Mouse (Mus musculus): ENCODE measurements around the gene Best2.

Best2 gene

GRCm38 (mm10) chr8:85014431-85014830 lies at the start of gene Best2:
TSS of gene Best2 (minus strand) at chr8:85014531.
- CTCF ChIA-PET, result no interaction called here

- CTCF ChIA-PET, result no interaction called here
Measured at GRCm38 (mm10) chr8:85062603-85063002, 48.3 kb upstream of the Best2 start.

- CTCF ChIA-PET, result interaction anchor here (0.6 kb wide), 1 partner anchor 26 kb away, joined by 4 read pairs; no protein-coding TSS in a partner anchor
Measured at GRCm38 (mm10) chr8:85059879-85060616, 45.7 kb upstream of the Best2 start, which contains the start of gene Fbxw9. TSS of gene Fbxw9 (plus strand) at chr8:85060055.

- CTCF ChIA-PET, result no interaction called here
Measured at GRCm38 (mm10) chr8:85057367-85057766, 43.0 kb upstream of the Best2 start.

GRCm38 (mm10) chr8:85043619-85044018 lies 29.3 kb upstream of the Best2 start:
- CTCF ChIA-PET, result no interaction called here

- CTCF ChIA-PET, result interaction anchor here (1.8 kb wide), 1 partner anchor 64 kb away, joined by 4 read pairs; no protein-coding TSS in a partner anchor
Measured at GRCm38 (mm10) chr8:85037681-85038531, 23.6 kb upstream of the Best2 start.

- CTCF ChIA-PET, result interaction anchor here (0.6 to 1.8 kb wide), 3 partner anchors 16 to 64 kb away, joined by 3 to 12 read pairs (median 4); no protein-coding TSS in a partner anchor
Measured at GRCm38 (mm10) chr8:85037366-85037680, 23.0 kb upstream of the Best2 start.

GRCm38 (mm10) chr8:85036718-85037365 lies 22.5 kb upstream of the Best2 start, which contains the start of gene Tnpo2:
TSS of gene Tnpo2 (plus strand) at chr8:85036915.
- CTCF ChIA-PET, result interaction anchor here (0.6 to 1.8 kb wide), 4 partner anchors 10 to 64 kb away, joined by 3 to 12 read pairs (median 4); partner anchors contain the start of gene Trir

- CTCF ChIA-PET, result interaction anchor here (0.6 to 1.8 kb wide), 2 partner anchors 10 to 62 kb away, joined by 4 read pairs; partner anchors contain the start of gene Trir
Measured at GRCm38 (mm10) chr8:85036381-85036717, 22.0 kb upstream of the Best2 start.

- CTCF ChIA-PET, result interaction anchor here (0.5 to 1.8 kb wide), 2 partner anchors 61 to 1011 kb away, joined by 4 to 6 read pairs; no protein-coding TSS in a partner anchor
Measured at GRCm38 (mm10) chr8:85035728-85036310, 21.5 kb upstream of the Best2 start.

GRCm38 (mm10) chr8:85035165-85035727 lies 20.9 kb upstream of the Best2 start:
- CTCF ChIA-PET, result interaction anchor here (0.5 kb wide), 1 partner anchor 1011 kb away, joined by 6 read pairs; no protein-coding TSS in a partner anchor

- CTCF ChIA-PET, result no interaction called here
Measured at GRCm38 (mm10) chr8:85034764-85035163, 20.4 kb upstream of the Best2 start.

GRCm38 (mm10) chr8:85033867-85034266 lies 19.5 kb upstream of the Best2 start:
- CTCF ChIA-PET, result interaction anchor here (0.6 kb wide), 1 partner anchor 27 kb away, joined by 4 read pairs; no protein-coding TSS in a partner anchor

- CTCF ChIA-PET, result no interaction called here
Measured at GRCm38 (mm10) chr8:85032622-85033311, 18.4 kb upstream of the Best2 start.

- CTCF ChIA-PET, result no interaction called here
Measured at GRCm38 (mm10) chr8:85029271-85029670, 14.9 kb upstream of the Best2 start.

GRCm38 (mm10) chr8:85027922-85028321 lies 13.6 kb upstream of the Best2 start:
- CTCF ChIA-PET, result no interaction called here

GRCm38 (mm10) chr8:85027516-85027855 lies 13.2 kb upstream of the Best2 start:
- CTCF ChIA-PET, result no interaction called here

GRCm38 (mm10) chr8:85026670-85027515 lies 12.6 kb upstream of the Best2 start, which contains the start of gene Trir:
TSS of gene Trir (plus strand) at chr8:85026823.
- CTCF ChIA-PET, result interaction anchor here (0.5 to 0.6 kb wide), 2 partner anchors 10 to 321 kb away, joined by 3 to 4 read pairs; partner anchors contain the start of gene Tnpo2

GRCm38 (mm10) chr8:85025098-85025932 lies 11.0 kb upstream of the Best2 start, which contains the start of gene Asna1:
TSS of gene Asna1 (minus strand) at chr8:85025281.
- CTCF ChIA-PET, result no interaction called here

Data from spleen, embryonic (tissue).